Mouse (Mus musculus) cerebellum, adult 11 months (tissue): Measurements from ENCODE around the gene Bmp6.

ENCODE experiments used
- DNase-seq: peaks from one replicate; pipeline ENCODE4 v3.0.0; 2022

Gene Bmp6

GRCm38 (mm10) chr13:38354284-38354683 lies 9.4 kb downstream of the Bmp6 start:
- DNase-seq = no peak

GRCm38 (mm10) chr13:38359045-38359444 lies 14.1 kb downstream of the Bmp6 start:
- DNase-seq = no peak

- no peak for DNase-seq
These were observed 17.8 kb downstream of the Bmp6 start for GRCm38 (mm10) chr13:38362751-38363150.

- no peak for DNase-seq
These were observed 19.0 kb downstream of the Bmp6 start for GRCm38 (mm10) chr13:38363869-38364268.

GRCm38 (mm10) chr13:38369624-38370023 lies 24.7 kb downstream of the Bmp6 start:
- DNase-seq = no peak

- DNase-seq = no peak
These were observed 31.2 kb downstream of the Bmp6 start for GRCm38 (mm10) chr13:38376071-38376470.

GRCm38 (mm10) chr13:38377355-38377754 lies 32.4 kb downstream of the Bmp6 start:
- DNase-seq = no peak

- no peak for DNase-seq
These were observed 34.9 kb downstream of the Bmp6 start for GRCm38 (mm10) chr13:38379806-38380205.

- DNase-seq = no peak
These were observed 41.2 kb downstream of the Bmp6 start for GRCm38 (mm10) chr13:38386035-38386559.

GRCm38 (mm10) chr13:38387453-38388040 lies 42.6 kb downstream of the Bmp6 start:
- no peak for DNase-seq

GRCm38 (mm10) chr13:38393444-38393843 lies 48.5 kb downstream of the Bmp6 start:
- DNase-seq = no peak

GRCm38 (mm10) chr13:38395026-38395425 lies 50.1 kb downstream of the Bmp6 start:
- DNase-seq = no peak

GRCm38 (mm10) chr13:38397007-38397545 lies 52.2 kb downstream of the Bmp6 start:
- no peak for DNase-seq

GRCm38 (mm10) chr13:38398658-38399057 lies 53.8 kb downstream of the Bmp6 start:
- DNase-seq = no peak

- no peak for DNase-seq
These were observed 55.8 kb downstream of the Bmp6 start for GRCm38 (mm10) chr13:38400662-38401061.

- no peak for DNase-seq
These were observed 62.9 kb downstream of the Bmp6 start for GRCm38 (mm10) chr13:38407611-38408315.

GRCm38 (mm10) chr13:38408636-38409035 lies 63.7 kb downstream of the Bmp6 start:
- no peak for DNase-seq

GRCm38 (mm10) chr13:38410322-38410865 lies 65.5 kb downstream of the Bmp6 start:
- peak; percentile 55 for DNase-seq

GRCm38 (mm10) chr13:38419781-38420180 lies 74.9 kb downstream of the Bmp6 start:
- DNase-seq = no peak

- no peak for DNase-seq
These were observed 77.6 kb downstream of the Bmp6 start for GRCm38 (mm10) chr13:38422491-38422890.

GRCm38 (mm10) chr13:38425294-38425693 lies 80.4 kb downstream of the Bmp6 start:
- no peak for DNase-seq

GRCm38 (mm10) chr13:38429671-38430070 lies 84.8 kb downstream of the Bmp6 start:
- no peak for DNase-seq

- no peak for DNase-seq
These were observed 85.2 kb downstream of the Bmp6 start for GRCm38 (mm10) chr13:38430075-38430474.

GRCm38 (mm10) chr13:38434831-38435230 lies 89.9 kb downstream of the Bmp6 start:
- no peak for DNase-seq
